ENCODE assay signal across 8 mouse cellular contexts in genomic region chr5:31047848-31048762, GRCm38 (mm10). TPM values are rescaled to one million over a fixed set of nuclear protein-coding genes. Genes with fewer than 3 reads are reported as not detected.
A peak's percentile ranks its signal among the peaks of the same experiment; 100 is the strongest.
DNase-seq lines count a peak whose midpoint lies in the region; ATAC-seq and TF ChIP-seq lines count a peak whose summit lies in the region.

Atraid (plus strand) TSS chr5:31048312.

- H3K4me1 ChIP-seq in erythroblast, embryonic 14.5 days (ENCODE audit: control insufficient read depth) = peaks cover 33% of the 10 kb centered on the region
- no peaks in the 10 kb centered on the region for H3K4me1 ChIP-seq in heart, embryonic 11.5 days (ENCODE audit: control insufficient read depth, insufficient read depth, low read length)
- H3K4me1 ChIP-seq in kidney, embryonic 16.5 days (ENCODE audit: insufficient read depth, low read length) = peaks cover 12% of the 10 kb centered on the region; the same call in 1 of the 2 replicates
- peaks cover 2% of the 10 kb centered on the region for H3K4me1 ChIP-seq in liver, adult 2 months (ENCODE audit: control insufficient read depth, insufficient read depth, low read length)

- under 1% methylated on average over 72 of the region's 73 CpGs for WGBS in heart, embryonic 11.5 days (ENCODE audit: insufficient replicate concordance)
- WGBS in kidney, embryonic 16.5 days = under 1% methylated on average over 72 of the region's 73 CpGs
- WGBS in liver, adult 2 months = under 1% methylated on average over 73 of the region's 73 CpGs

- no peaks in the 10 kb centered on the region for H3K9me3 ChIP-seq in erythroblast, embryonic 14.5 days (ENCODE audit: control insufficient read depth, low read length)
- H3K9me3 ChIP-seq in heart, embryonic 11.5 days (replicated peaks; ENCODE audit: control insufficient read depth, low read length) = no peaks in the 10 kb centered on the region
- H3K9me3 ChIP-seq in kidney, embryonic 16.5 days (ENCODE audit: low read length) = no peaks in the 10 kb centered on the region

- H3ac ChIP-seq in C2C12 (ENCODE audit: control insufficient read depth, insufficient read length, low read depth) (peak within 1 kb of the TSS; percentile 83), myocyte (ENCODE audit: control insufficient read depth, insufficient read length) (peak within 1 kb of the TSS; percentile 41)

- peak within 1 kb of the TSS; percentile 89 for H3K9ac ChIP-seq in heart, embryonic 11.5 days (ENCODE audit: low read depth, low read length)
- H3K9ac ChIP-seq in kidney, embryonic 16.5 days (replicated peaks; ENCODE audit: low read length) = peak within 1 kb of the TSS; percentile 95
- H3K9ac ChIP-seq in liver, adult 2 months (ENCODE audit: low read depth, low read length) = peak within 1 kb of the TSS; percentile 87

- DNase-seq in brain, embryonic 14.5 days (ENCODE audit: low read depth) = peak; percentile 99
- DNase-seq in liver, adult 2 months (ENCODE audit: extremely low read depth, low read depth, low spot score) = peak; percentile 92
- peak; percentile 99 for DNase-seq in splenic B cell, adult 2 months (ENCODE audit: low read depth, low spot score)

- H3K79me3 ChIP-seq in C2C12 (ENCODE audit: low read depth) = peaks cover 1% of the 10 kb centered on the region

- H3K4me2 ChIP-seq in heart, embryonic 11.5 days = peak within 1 kb of the TSS; percentile 73
- H3K4me2 ChIP-seq in kidney, embryonic 16.5 days (replicated peaks; ENCODE audit: low read depth, low read length) = peak within 1 kb of the TSS; percentile 87
- H3K4me2 ChIP-seq in myocyte (ENCODE audit: low read depth) = peak within 1 kb of the TSS; percentile 95

- peaks cover 4% of the 10 kb centered on the region for H3K36me3 ChIP-seq in C2C12 (ENCODE audit: control insufficient read depth, insufficient read depth)
- peaks cover 9% of the 10 kb centered on the region for H3K36me3 ChIP-seq in erythroblast, embryonic 14.5 days (ENCODE audit: control insufficient read depth)
- no peaks in the 10 kb centered on the region for H3K36me3 ChIP-seq in heart, embryonic 11.5 days (ENCODE audit: control insufficient read depth, insufficient read depth, low read length)
- peaks cover 15% of the 10 kb centered on the region for H3K36me3 ChIP-seq in kidney, embryonic 16.5 days (ENCODE audit: insufficient read depth, low read length)
- peaks cover 3% of the 10 kb centered on the region; the same call in 1 of the 2 replicates for H3K36me3 ChIP-seq in liver, adult 2 months (ENCODE audit: control insufficient read depth, insufficient read depth, low read length)
- no peaks in the 10 kb centered on the region for H3K36me3 ChIP-seq in myocyte (ENCODE audit: control insufficient read depth, insufficient read depth)
- H3K36me3 ChIP-seq in splenic B cell, adult 2 months (ENCODE audit: control insufficient read depth, insufficient read depth, low read length, poor library complexity, severe bottlenecking) = 0 out of 2 replicates have a peak, but pooled peaks cover 2% of the 10 kb centered on the region

- peak; percentile 78; the same call in 1 of the 2 replicates for TF ChIP-seq POLR2A in brain, embryonic 14.5 days (IDR thresholded peaks at IDR 0.05; ENCODE audit: borderline replicate concordance, extremely low read depth, insufficient read depth, insufficient read length, poor library complexity, severe bottlenecking)
- TF ChIP-seq POLR2A in liver, adult 2 months (IDR thresholded peaks at IDR 0.05; ENCODE audit: extremely low read depth, insufficient read depth, low read length) = peak; percentile 96
- peak; percentile 94 for TF ChIP-seq POLR2A in myocyte (IDR thresholded peaks at IDR 0.05; ENCODE audit: insufficient read length, low read depth)

- peak within 1 kb of the TSS; percentile 98 for H3K27ac ChIP-seq in heart, embryonic 11.5 days (ENCODE audit: low read depth, low read length)
- peak within 1 kb of the TSS; percentile 99 for H3K27ac ChIP-seq in kidney, embryonic 16.5 days (ENCODE audit: low read length)
- H3K27ac ChIP-seq in liver, adult 2 months (replicated peaks; ENCODE audit: insufficient read depth, low read depth, low read length) = peak within 1 kb of the TSS; percentile 96

- peak within 1 kb of the TSS; percentile 65 for H3K4me3 ChIP-seq in C2C12 (ENCODE audit: insufficient read depth, poor library complexity, severe bottlenecking)
- H3K4me3 ChIP-seq in erythroblast, embryonic 14.5 days (replicated peaks) = peak within 1 kb of the TSS; percentile 91
- peak within 1 kb of the TSS; percentile 76 for H3K4me3 ChIP-seq in heart, embryonic 11.5 days (ENCODE audit: low read depth, low read length)
- peak within 1 kb of the TSS; percentile 83 for H3K4me3 ChIP-seq in kidney, embryonic 16.5 days (ENCODE audit: low read length)
- H3K4me3 ChIP-seq in liver, adult 2 months (ENCODE audit: insufficient read depth, low read depth, low read length) = peak within 1 kb of the TSS; percentile 80
- peak within 1 kb of the TSS; percentile 94 for H3K4me3 ChIP-seq in myocyte

- no peak for TF ChIP-seq CTCF in C2C12 (IDR thresholded peaks at IDR 0.05; ENCODE audit: control insufficient read depth, insufficient read depth, insufficient read length)
- no peak for TF ChIP-seq CTCF in brain, embryonic 14.5 days (IDR thresholded peaks at IDR 0.05; ENCODE audit: borderline replicate concordance, extremely low read depth, insufficient read depth, insufficient read length)
- 0 out of 2 replicates have a peak, but pooled peaks have one; percentile 6 for TF ChIP-seq CTCF in liver, adult 2 months (IDR thresholded peaks at IDR 0.05; ENCODE audit: low read depth, low read length)

- ATAC-seq in heart, embryonic 11.5 days (replicated peaks; ENCODE audit: insufficient number of reproducible peaks, low FRiP score, low TSS enrichment) = peak; percentile 98
- peak; percentile 99 for ATAC-seq in kidney, embryonic 16.5 days (ENCODE audit: low FRiP score, low TSS enrichment)

- H3K27me3 ChIP-seq in C2C12 (ENCODE audit: control insufficient read depth, insufficient read depth, insufficient read length) (no peaks in the 10 kb centered on the region), myocyte (ENCODE audit: control insufficient read depth, insufficient read depth, insufficient read length) (no peaks in the 10 kb centered on the region)
- no peaks in the 10 kb centered on the region for H3K27me3 ChIP-seq in erythroblast, embryonic 14.5 days (ENCODE audit: control insufficient read depth)
- H3K27me3 ChIP-seq in heart, embryonic 11.5 days (ENCODE audit: control insufficient read depth, insufficient read depth, low read length) = no peaks in the 10 kb centered on the region
- H3K27me3 ChIP-seq in kidney, embryonic 16.5 days (ENCODE audit: insufficient read depth, low read length) = no peaks in the 10 kb centered on the region
- H3K27me3 ChIP-seq in liver, adult 2 months (ENCODE audit: control insufficient read depth, insufficient read depth, low read length) = no peaks in the 10 kb centered on the region
- H3K27me3 ChIP-seq in splenic B cell, adult 2 months (ENCODE audit: control insufficient read depth, insufficient read depth, low read length, poor library complexity, severe bottlenecking) = no peaks in the 10 kb centered on the region

- H3K79me2 ChIP-seq in C2C12 (ENCODE audit: control insufficient read depth, insufficient read depth) = no peaks in the 10 kb centered on the region
- no peaks in the 10 kb centered on the region for H3K79me2 ChIP-seq in liver, adult 2 months (ENCODE audit: control insufficient read depth, insufficient read depth, low read length)
- no peaks in the 10 kb centered on the region for H3K79me2 ChIP-seq in myocyte (ENCODE audit: control insufficient read depth, insufficient read depth)

TF ChIP-seq in C2C12, 6 proteins besides CTCF, POLR2A, EP300 and RAD21:
- peak; percentile 78 for TF ChIP-seq USF1 (IDR thresholded peaks at IDR 0.05; ENCODE audit: low read depth)
- TF ChIP-seq FOSL1 (IDR thresholded peaks at IDR 0.05; ENCODE audit: insufficient read depth, low read length, poor library complexity, severe bottlenecking) = no peak
- peak; percentile 78 for TF ChIP-seq MAX (IDR thresholded peaks at IDR 0.05)
- TF ChIP-seq CEBPB (IDR thresholded peaks at IDR 0.05; ENCODE audit: low read depth) = no peak

TF ChIP-seq in myocyte, 11 proteins besides CTCF, POLR2A, EP300 and RAD21:
- TF ChIP-seq MYOD1 (IDR thresholded peaks at IDR 0.05; ENCODE audit: control insufficient read depth in 1 of 3, insufficient read length in 2 of 3, low read depth in 2 of 3) = peak in 1 of 3 experiments; percentile 35
- no peak for TF ChIP-seq CEBPB (IDR thresholded peaks at IDR 0.05; ENCODE audit: insufficient read depth, poor library complexity, severe bottlenecking)
- peak; percentile 71 for TF ChIP-seq USF1 (IDR thresholded peaks at IDR 0.05; ENCODE audit: low read depth)
- no peak for TF ChIP-seq TCF12 (IDR thresholded peaks at IDR 0.05; ENCODE audit: insufficient read depth, poor library complexity, severe bottlenecking)
- TF ChIP-seq TCF3 (IDR thresholded peaks at IDR 0.05; ENCODE audit: insufficient read length, low read depth) = no peak
- no peak for TF ChIP-seq MAX (IDR thresholded peaks at IDR 0.05; ENCODE audit: low read depth)
- TF ChIP-seq REST (IDR thresholded peaks at IDR 0.05; ENCODE audit: insufficient read depth, insufficient read length) = no peak
- TF ChIP-seq E2F4 (IDR thresholded peaks at IDR 0.05; ENCODE audit: insufficient read depth) = no peak
- peak in 1 of 3 experiments; percentile 46 for TF ChIP-seq MYOG (IDR thresholded peaks at IDR 0.05; ENCODE audit: control insufficient read depth in 1 of 3, insufficient read depth in 1 of 3, insufficient read length in 2 of 3, low read depth in 2 of 3)
- TF ChIP-seq POLR2AphosphoS2 (IDR thresholded peaks at IDR 0.05; ENCODE audit: insufficient read length, low read depth) = peak; percentile 86
- no peak for TF ChIP-seq SRF (IDR thresholded peaks at IDR 0.05; ENCODE audit: control insufficient read depth, insufficient read length, low read depth)

RNA-seq across cellular contexts. Expression of gene Atraid, which starts in this region (rescaled TPM):
- 70.7 TPM for polyA plus RNA-seq in C2C12 (2012; fragmentation: generic; extraction: Trizol)
- polyA plus RNA-seq in brain, embryonic 14.5 days (2012; rRNA removed) = 122 and 154 TPM in 2 replicates
- polyA plus RNA-seq in erythroblast, embryonic 14.5 days (2012) = 0.81 and 1.6 TPM in 2 replicates
- polyA plus RNA-seq in heart, embryonic 11.5 days (2014; fragmentation: Nextera tagmentation; extraction: Ambion mirVana) = 96.8 and 101 TPM in 2 replicates
- polyA plus RNA-seq in kidney, embryonic 16.5 days (2015; fragmentation: Nextera tagmentation; extraction: Ambion mirVana) = 158 and 163 TPM in 2 replicates
- 172 and 185 TPM in 2 replicates for total RNA-seq in liver, adult 2 months (2014; rRNA removed)
- 160 TPM in 2 replicates for polyA plus RNA-seq in liver, adult 2 months (2012; rRNA removed)
- 143 TPM for polyA plus RNA-seq in myocyte (2012; fragmentation: generic; extraction: Trizol)

Comparison
In these comparisons a context has a peak if more than half of its experiments do, and no peak if none do; other contexts are left out.
1. Peak in every context shown above with its lines: DNase-seq, ATAC-seq, H3K4me3 ChIP-seq and H3K27ac ChIP-seq.
2. RNA of gene Atraid (polyA plus RNA-seq): 158 to 163 TPM in kidney, embryonic 16.5 days, 160 TPM in liver, adult 2 months, 143 TPM in myocyte (single experiment), 122 to 154 TPM in brain, embryonic 14.5 days, 96.8 to 101 TPM in heart, embryonic 11.5 days and 70.7 TPM in C2C12 (single experiment); 0.81 to 1.6 TPM in erythroblast, embryonic 14.5 days; every median in the first group is over 10 times any median in the second.